Mouse (Mus musculus): ENCODE measurements at regions not wholly inside any gene's neighbourhood (a gene's known extent, or its start where the extent isn't known, plus 50 kb on each side); places are given as distances from the start of the nearest gene placed in this dataset.

GRCm38 (mm10) chr4:56121664-56122063 lies 589.4 kb upstream of the Klf4 start:
- TF ChIP-seq CTCF (IDR thresholded peaks at IDR 0.05; ENCODE audit: low read depth) (no peak), EP300 (optimal IDR thresholded peaks at IDR 0.05) (no peak)

Measured in stomach, postnatal 0 days (tissue).